Mouse (Mus musculus) heart, embryonic 11.5 days (tissue): Measurements from ENCODE around the gene Kctd10. TPM values are rescaled to one million over a fixed set of nuclear protein-coding genes. Genes with fewer than 3 reads are reported as not detected.
A peak's percentile ranks its signal among the peaks of the same experiment; 100 is the strongest.

Experiments
- ATAC-seq: fragments of 200-750 bp; cut with Nextera tagmentation; replicated peaks from 2 replicates; pipeline ENCODE4 v1.8.0; 2017; ENCODE audit warnings: moderate library complexity; ENCODE audit not compliant: insufficient number of reproducible peaks, low FRiP score, low TSS enrichment
- H3K27ac ChIP-seq: fragments of 300-500 bp; sonication (generic); 2 replicates; pipeline ENCODE4 v1.5.1; 2014; ENCODE audit warnings: mild to moderate bottlenecking, low read depth, low read length
- H3K27me3 ChIP-seq: fragments of 300-500 bp; sonication (generic); 2 replicates; pipeline ENCODE4 v1.6.1; 2014; ENCODE audit warnings: mild to moderate bottlenecking, low read length, mixed read lengths; ENCODE audit not compliant: control insufficient read depth, insufficient read depth
- H3K36me3 ChIP-seq: fragments of 300-500 bp; sonication (generic); 2 replicates; pipeline ENCODE4 v1.6.1; 2014; ENCODE audit warnings: mild to moderate bottlenecking, low read length, moderate library complexity, mixed read lengths; ENCODE audit not compliant: control insufficient read depth, insufficient read depth
- H3K4me1 ChIP-seq: fragments of 300-500 bp; sonication (generic); 2 replicates; pipeline ENCODE4 v1.6.1; 2014; ENCODE audit warnings: low read length; ENCODE audit not compliant: control insufficient read depth, insufficient read depth
- H3K4me2 ChIP-seq: fragments of 300-500 bp; sonication (generic); 2 replicates; pipeline ENCODE4 v1.6.1; 2014; ENCODE audit warnings: mild to moderate bottlenecking, moderate library complexity
- H3K4me3 ChIP-seq: fragments of 300-500 bp; sonication (generic); 2 replicates; pipeline ENCODE4 v1.5.1; 2014; ENCODE audit warnings: low read depth, low read length
- H3K9ac ChIP-seq: fragments of 300-500 bp; sonication (generic); 2 replicates; pipeline ENCODE4 v1.6.1; 2014; ENCODE audit warnings: mild to moderate bottlenecking, low read depth, low read length, moderate library complexity
- H3K9me3 ChIP-seq: fragments of 300-500 bp; sonication (generic); replicated peaks from 2 replicates; pipeline ENCODE4 v1.6.1; 2016; ENCODE audit warnings: low read length; ENCODE audit not compliant: control insufficient read depth
- WGBS: fragments of 180-500 bp; shearing (Covaris S2); extraction: QIAGEN DNeasy Blood & Tissue Kit; methylation state at CpG from one replicate; pipeline ENCODE4 v1.1.7; 2014; ENCODE audit not compliant: insufficient replicate concordance; 5-methylcytosine and 5-hydroxymethylcytosine counted together
- microRNA-seq: library from miRNA; unstranded; fragments of <30 nt; microRNA quantifications from one replicate; pipeline ENCODE4, GENCODE M21; 2016; ENCODE audit warnings: borderline number of aligned reads
- polyA plus RNA-seq: library from polyadenylated mRNA; unstranded; fragments of >200 nt; fragmentation: Nextera tagmentation; extraction: Ambion mirVana; gene quantifications from 2 replicates; pipeline ENCODE4 v1.2.1, GENCODE M21; 2014

The Kctd10 gene
- polyA plus RNA-seq, 1 experiment from 2014 or later: 84.8 TPM

DNA sequence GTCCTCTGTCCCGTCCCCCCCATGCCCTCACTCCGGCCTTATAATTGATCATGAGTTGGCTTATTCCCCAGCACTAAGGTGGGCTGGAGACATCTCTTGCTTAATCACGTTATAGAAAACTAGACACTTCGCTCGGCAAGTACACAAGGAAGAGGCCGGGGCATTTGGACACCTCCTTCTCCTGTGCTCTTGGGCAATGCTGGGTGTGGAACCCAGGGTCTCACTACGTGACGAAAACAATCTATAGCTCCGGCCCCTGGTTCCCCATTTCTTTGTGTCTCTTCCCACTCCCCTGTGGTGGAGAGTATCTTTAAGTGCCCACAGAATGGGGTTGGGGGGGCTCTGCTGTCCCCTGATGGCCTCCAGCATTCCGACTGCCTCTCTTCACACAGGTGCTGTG, 33.3 kb downstream of the Kctd10 start:
- no peaks in the 10 kb centered on the region for H3K36me3 ChIP-seq
- H3K27me3 ChIP-seq: peaks cover 4% of the 10 kb centered on the region; the same call in 1 of the 2 replicates
- H3K4me3 ChIP-seq: no peak overlapping the region
- no peak overlapping the region for H3K4me2 ChIP-seq
- WGBS: 81% methylated on average over 10 of the region's 10 CpGs
- H3K9me3 ChIP-seq: no peaks in the 10 kb centered on the region
- ATAC-seq: no peak
- no peak overlapping the region for H3K9ac ChIP-seq
- H3K4me1 ChIP-seq: no peaks in the 10 kb centered on the region
- H3K27ac ChIP-seq: no peak overlapping the region

DNA sequence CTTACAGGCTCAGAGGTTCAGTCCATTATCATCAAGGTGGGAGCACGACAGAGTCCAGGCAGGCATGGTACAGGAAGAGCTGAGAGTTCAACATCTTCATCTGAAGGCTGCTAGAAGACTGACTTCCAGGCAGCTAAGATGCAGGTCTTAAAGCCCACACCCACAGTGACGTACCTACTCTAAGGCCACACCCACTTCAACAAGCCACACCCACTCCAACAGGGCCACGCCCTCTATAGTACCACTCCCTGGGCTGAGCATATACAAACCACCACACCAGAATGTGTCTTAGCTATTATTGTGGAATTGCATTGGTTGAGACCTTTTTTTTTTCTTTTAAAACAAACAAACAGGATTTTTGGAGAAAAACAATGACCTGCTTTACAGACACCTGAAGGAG, 34.8 kb downstream of the Kctd10 start:
- 59% methylated on average over 3 of the region's 3 CpGs for WGBS
- Histone ChIP-seq H3K27ac (no peak overlapping the region), H3K4me3 (no peak overlapping the region), H3K27me3 (peaks cover 4% of the 10 kb centered on the region; the same call in 1 of the 2 replicates), H3K4me2 (no peak overlapping the region), H3K36me3 (no peaks in the 10 kb centered on the region), H3K9me3 (no peaks in the 10 kb centered on the region), H3K9ac (no peak overlapping the region), H3K4me1 (no peaks in the 10 kb centered on the region)
- ATAC-seq: no peak

DNA sequence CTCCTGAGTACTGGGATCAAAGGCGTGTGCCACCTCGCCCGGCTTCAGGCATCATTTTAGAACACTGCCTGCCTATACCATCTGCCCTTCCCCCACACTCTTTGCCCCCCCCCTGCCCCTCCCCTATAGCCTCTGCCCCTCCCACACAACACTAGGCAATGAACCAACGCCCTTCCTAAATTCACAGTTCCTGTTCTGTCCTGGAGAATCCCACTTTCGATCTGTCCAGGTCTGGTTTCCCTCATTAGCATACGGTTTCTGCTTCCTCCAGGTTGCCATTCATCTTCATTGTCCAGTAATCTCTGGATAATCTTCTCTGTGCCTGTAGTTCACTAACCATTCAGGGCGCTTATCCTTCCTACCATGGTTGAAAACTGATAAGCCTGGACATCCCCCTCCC, 36.7 kb downstream of the Kctd10 start:
- Histone ChIP-seq H3K4me3 (no peak overlapping the region), H3K4me1 (no peaks in the 10 kb centered on the region), H3K36me3 (no peaks in the 10 kb centered on the region), H3K9ac (no peak overlapping the region), H3K4me2 (no peak overlapping the region), H3K9me3 (no peaks in the 10 kb centered on the region), H3K27me3 (no peaks in the 10 kb centered on the region), H3K27ac (no peak overlapping the region)
- 82% methylated on average over 7 of the region's 7 CpGs for WGBS
- ATAC-seq: no peak

DNA sequence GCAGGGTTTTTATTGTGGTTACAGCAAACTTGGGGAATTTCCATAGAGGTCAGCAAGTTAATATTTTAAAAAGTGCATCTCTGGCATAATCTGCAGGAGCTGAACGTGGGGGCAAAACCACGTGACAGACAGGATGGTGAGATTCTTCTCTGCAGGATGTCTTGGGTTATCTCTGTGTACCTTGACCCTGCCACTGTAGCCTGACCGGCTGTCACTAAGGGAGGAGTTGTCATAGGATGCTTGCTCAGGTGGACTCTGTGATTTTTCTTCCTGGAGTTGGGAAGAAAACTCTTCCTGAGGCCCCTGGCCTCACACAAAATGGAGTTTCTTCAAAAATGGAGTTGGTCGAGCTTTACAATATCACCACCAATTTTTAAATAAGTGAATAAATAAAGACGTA, 37.3 kb downstream of the Kctd10 start:
- 64% methylated on average over 5 of the region's 5 CpGs for WGBS
- Histone ChIP-seq H3K27me3 (no peaks in the 10 kb centered on the region), H3K4me2 (no peak overlapping the region), H3K4me3 (no peak overlapping the region), H3K27ac (no peak overlapping the region), H3K36me3 (no peaks in the 10 kb centered on the region), H3K4me1 (no peaks in the 10 kb centered on the region), H3K9ac (no peak overlapping the region), H3K9me3 (no peaks in the 10 kb centered on the region)
- no peak for ATAC-seq

DNA sequence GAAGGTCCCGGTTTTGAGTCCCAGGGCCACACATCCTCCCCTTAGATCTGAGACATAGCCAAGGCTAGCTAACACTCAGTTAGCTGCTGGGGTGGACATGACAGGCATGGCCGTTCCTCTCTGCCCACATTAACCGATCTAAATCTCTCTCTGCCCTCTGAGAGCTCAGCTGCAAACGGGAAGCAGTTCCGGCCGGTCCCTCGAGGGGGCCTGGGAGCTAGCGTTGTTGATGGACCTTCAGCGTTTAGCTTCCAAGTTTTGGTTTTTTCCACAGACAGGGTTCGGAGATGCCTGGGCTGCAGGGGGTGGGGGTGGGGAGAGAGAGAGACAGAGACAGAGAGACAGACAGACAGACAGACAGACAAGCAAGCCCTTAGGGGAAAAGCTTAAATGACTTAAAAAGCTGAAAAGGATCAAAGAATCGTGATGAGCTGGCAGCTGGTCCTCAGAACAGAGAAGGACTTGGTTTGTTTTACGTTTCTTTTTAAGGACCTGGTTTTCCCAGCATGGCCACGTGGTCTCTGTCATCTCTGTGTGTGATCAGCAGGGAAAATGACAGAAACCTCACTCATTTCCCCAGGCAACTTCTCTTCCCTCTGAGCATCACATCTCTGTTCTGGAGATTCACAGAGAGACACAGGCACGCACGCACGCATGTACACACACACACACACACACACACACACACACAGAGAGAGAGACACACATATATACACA, 56.4 kb downstream of the Kctd10 start:
- Histone ChIP-seq H3K4me2 (peak overlapping the region; percentile 50), H3K4me3 (no peak overlapping the region), H3K27me3 (0 out of 2 replicates have a peak, but pooled peaks cover 5% of the 10 kb centered on the region), H3K9me3 (no peaks in the 10 kb centered on the region), H3K4me1 (no peaks in the 10 kb centered on the region), H3K9ac (0 out of 2 replicates have a peak overlapping the region, but pooled peaks have one; percentile 10), H3K36me3 (no peaks in the 10 kb centered on the region), H3K27ac (no peak overlapping the region)
- no peak for ATAC-seq
- WGBS: 23% methylated on average over 16 of the region's 16 CpGs

DNA sequence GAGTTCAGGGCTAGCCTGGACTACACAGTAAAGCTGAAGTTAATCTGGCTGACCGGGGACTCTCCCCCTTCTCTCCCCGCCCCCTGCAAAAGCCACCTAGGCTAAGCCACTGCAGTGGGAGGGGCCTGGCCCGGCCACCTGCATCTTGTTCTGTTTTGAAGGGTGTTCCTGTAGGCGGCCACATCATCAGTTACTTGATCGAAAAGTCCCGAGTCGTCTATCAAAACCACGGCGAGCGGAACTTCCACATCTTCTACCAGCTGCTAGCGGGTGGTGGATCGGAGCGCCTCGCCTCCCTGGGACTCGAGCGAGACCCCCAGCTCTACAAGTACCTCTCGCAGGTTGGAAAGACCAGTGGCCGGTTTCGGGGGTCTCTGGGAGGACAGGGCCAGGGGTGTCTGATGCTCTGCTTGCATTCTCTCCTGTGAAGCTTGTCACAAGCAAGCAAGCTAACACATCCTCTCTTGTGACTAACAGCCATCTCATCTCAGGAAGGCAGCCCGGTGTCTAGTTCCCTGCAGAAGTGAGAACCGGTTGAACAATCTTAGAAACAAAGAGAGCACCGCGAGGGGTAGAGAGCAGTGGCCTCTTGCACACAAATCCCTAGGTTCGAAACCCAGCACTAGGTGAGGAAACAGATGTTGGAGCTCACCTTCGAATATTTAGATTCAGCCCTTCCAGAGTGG, 57.1 kb downstream of the Kctd10 start:
- no peak for ATAC-seq
- Histone ChIP-seq H3K27me3 (0 out of 2 replicates have a peak, but pooled peaks cover 5% of the 10 kb centered on the region), H3K36me3 (no peaks in the 10 kb centered on the region), H3K4me3 (no peak overlapping the region), H3K9ac (0 out of 2 replicates have a peak overlapping the region, but pooled peaks have one; percentile 10), H3K27ac (no peak overlapping the region), H3K9me3 (no peaks in the 10 kb centered on the region), H3K4me1 (no peaks in the 10 kb centered on the region), H3K4me2 (peak overlapping the region; percentile 50)
- WGBS: 52% methylated on average over 25 of the region's 25 CpGs

Small RNAs within 50 kb of the gene (microRNA-seq; reads per million reads assigned to microRNA genes)
- gene Mir7027: not detected

Other genes with a start within 250 kb of the Kctd10 start
- 7.6 and 8.0 TPM in 2 replicates for gene Acacb, start 234.0 kb downstream of the Kctd10 start, polyA plus RNA-seq
- gene Foxn4, start 106.7 kb downstream of the Kctd10 start, polyA plus RNA-seq: not detected in 2 replicates
- gene Myo1h, start 91.3 kb downstream of the Kctd10 start, polyA plus RNA-seq: 0.35 and 1.3 TPM in 2 replicates
- gene Ube3b, start 99 bp upstream of the Kctd10 start, polyA plus RNA-seq: 43.0 and 54.7 TPM in 2 replicates
- 25.4 and 31.5 TPM in 2 replicates for gene Mmab, start 63.6 kb upstream of the Kctd10 start, polyA plus RNA-seq
- 27.9 and 30.4 TPM in 2 replicates for gene Mvk, start 63.8 kb upstream of the Kctd10 start, polyA plus RNA-seq
- gene Fam222a, start 187.5 kb upstream of the Kctd10 start, polyA plus RNA-seq: 0.55 and 0.79 TPM in 2 replicates